Mouse (Mus musculus) heart, postnatal 0 days (tissue): Measurements from ENCODE around the gene Gm3488. TPM values are rescaled to one million over a fixed set of nuclear protein-coding genes. Genes with fewer than 3 reads are reported as not detected.
"Not testable (repeated sequence)": the region's sequence is repeated elsewhere in the genome, so short reads cannot be mapped to it uniquely, and the experiment has no call there.

Experiments used
- ATAC-seq: fragments of 200-750 bp; cut with Nextera tagmentation; 2 replicates; pipeline ENCODE4 v1.8.0; 2017; ENCODE audit warnings: low read depth, moderate number of reproducible peaks, moderate library complexity; ENCODE audit not compliant: insufficient read depth
- DNase-seq: peaks from one replicate; pipeline ENCODE4 v3.0.0-alpha.2; 2016; ENCODE audit warnings: low spot score
- H3K27ac ChIP-seq: fragments of 300-500 bp; sonication (generic); 2 replicates; pipeline ENCODE4 v1.5.1; 2014; ENCODE audit warnings: low read depth, mild to moderate bottlenecking
- H3K27me3 ChIP-seq: fragments of 300-500 bp; sonication (generic); 2 replicates; pipeline ENCODE4 v1.6.1; 2014; ENCODE audit warnings: low read length, mixed read lengths; ENCODE audit not compliant: control insufficient read depth, insufficient read depth
- H3K36me3 ChIP-seq: fragments of 300-500 bp; sonication (generic); replicated peaks from 2 replicates; pipeline ENCODE4 v1.6.1; 2014; ENCODE audit warnings: low read length, mixed read lengths; ENCODE audit not compliant: control insufficient read depth, insufficient read depth
- H3K4me1 ChIP-seq: fragments of 300-500 bp; sonication (generic); 2 replicates; pipeline ENCODE4 v1.6.1; 2014; ENCODE audit warnings: antibody characterized with exemption; ENCODE audit not compliant: control insufficient read depth, insufficient read depth
- H3K4me2 ChIP-seq: fragments of 300-500 bp; sonication (generic); 2 replicates; pipeline ENCODE4 v1.6.1; 2014; ENCODE audit warnings: low read depth, mild to moderate bottlenecking, low read length, moderate library complexity
- H3K4me3 ChIP-seq: fragments of 300-500 bp; sonication (generic); 2 replicates; pipeline ENCODE4 v1.5.1; 2014; ENCODE audit warnings: low read depth, low read length
- H3K9ac ChIP-seq: fragments of 300-500 bp; sonication (generic); replicated peaks from 2 replicates; pipeline ENCODE4 v1.6.1; 2014; ENCODE audit warnings: low read depth, low read length, mixed read lengths
- H3K9me3 ChIP-seq: fragments of 300-500 bp; sonication (generic); replicated peaks from 2 replicates; pipeline ENCODE4 v1.6.1; 2016; ENCODE audit warnings: low read length; ENCODE audit not compliant: control insufficient read depth
- WGBS: fragments of 180-500 bp; shearing (Covaris S2); extraction: QIAGEN DNeasy Blood & Tissue Kit; methylation state at CpG from one replicate; pipeline ENCODE4 v1.1.7; 2014; 5-methylcytosine and 5-hydroxymethylcytosine counted together
- polyA plus RNA-seq: library from polyadenylated mRNA; unstranded; fragments of >200 nt; fragmentation: Nextera tagmentation; extraction: Ambion mirVana; gene quantifications from 2 replicates; pipeline ENCODE4 v1.2.1, GENCODE M21; 2015
- total RNA-seq: library from RNA; depleted of rRNA; stranded (reverse); fragments of >200 nt; gene quantifications from 2 replicates; pipeline ENCODE4 v1.2.3, GENCODE M21; 2014; ENCODE audit warnings: low replicate concordance; rRNA removed

Gm3488 gene
- total RNA-seq (not detected in 2 replicates), polyA plus RNA-seq (0.25 and 0.52 TPM in 2 replicates)

DNA sequence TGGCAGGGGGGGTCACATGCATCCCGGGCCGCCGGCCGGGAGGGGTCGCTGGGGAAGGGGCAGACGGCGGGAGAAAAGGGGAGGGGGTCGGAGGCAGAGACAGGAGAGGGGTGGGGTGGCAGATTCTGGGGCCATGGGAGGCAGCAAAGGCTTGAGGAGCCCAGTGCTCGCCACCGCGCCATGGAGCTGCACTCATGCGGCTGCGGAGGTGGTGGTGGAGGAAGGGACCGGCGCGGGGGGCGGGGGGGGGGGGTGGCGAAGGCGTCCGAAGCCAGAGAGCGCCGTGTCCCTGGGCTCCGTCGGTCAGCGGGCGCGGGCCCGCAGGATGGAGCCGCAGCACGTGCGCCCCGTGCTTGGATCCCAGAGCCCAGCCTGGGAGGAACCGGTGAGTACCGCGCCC lies at the start of gene Gm3488:
TSS of gene Gm3488 (plus strand) at position 301 of the 400 bp plus-strand sequence.
- H3K36me3 ChIP-seq, DNase-seq, H3K27ac ChIP-seq, H3K9ac ChIP-seq, H3K4me1 ChIP-seq, H3K4me2 ChIP-seq, H3K9me3 ChIP-seq, ATAC-seq, H3K27me3 ChIP-seq, H3K4me3 ChIP-seq: not testable (repeated sequence)
- WGBS = no CpG with 5 or more reads among the region's 35 CpGs

DNA sequence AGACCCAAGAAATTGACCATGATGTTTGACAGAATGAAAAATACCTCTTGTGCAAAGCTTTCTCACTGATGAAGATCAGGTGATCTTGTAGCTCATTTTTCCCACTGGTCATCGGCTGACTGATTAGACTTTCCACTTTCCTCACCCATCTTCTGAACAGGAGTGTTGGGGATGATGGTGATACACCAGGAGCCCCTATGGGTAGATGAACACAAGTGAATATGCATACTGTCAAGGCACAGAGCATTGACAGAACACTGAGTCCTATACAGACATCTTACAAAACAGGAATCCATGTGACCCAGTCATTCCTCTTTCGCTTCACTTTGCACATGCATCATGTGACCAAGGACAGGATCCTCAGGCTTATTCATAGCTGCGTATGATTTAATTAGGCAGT lies 46.1 kb upstream of the Gm3488 start, which contains the start of gene Gm3194:
TSS of gene Gm3194 (minus strand) at position 101 of the 400 bp plus-strand sequence.
- not testable (repeated sequence) for H3K9ac ChIP-seq, H3K27me3 ChIP-seq, H3K4me2 ChIP-seq, H3K9me3 ChIP-seq, H3K36me3 ChIP-seq, H3K4me1 ChIP-seq, H3K4me3 ChIP-seq, H3K27ac ChIP-seq, ATAC-seq, DNase-seq
- WGBS = no CpG with 5 or more reads among the region's 3 CpGs

DNA sequence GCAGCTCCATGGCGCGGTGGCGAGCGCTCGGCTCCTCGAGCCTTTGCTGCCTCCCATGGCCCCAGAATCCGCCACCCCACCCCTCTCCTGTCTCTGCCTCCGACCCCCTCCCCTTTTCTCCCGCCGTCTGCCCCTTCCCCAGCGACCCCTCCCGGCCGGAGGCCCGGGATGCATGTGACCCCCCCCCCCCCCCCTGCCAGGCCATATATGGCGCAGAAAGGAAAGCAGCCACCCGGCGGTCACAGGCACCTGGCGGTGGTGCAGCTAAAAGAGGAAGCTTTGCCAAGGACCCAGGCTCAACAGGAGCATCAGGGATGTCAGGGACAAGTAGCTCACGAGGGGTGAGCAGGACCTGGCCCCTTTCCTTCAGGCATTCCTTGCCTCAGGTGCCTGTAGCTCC lies 41.0 kb upstream of the Gm3488 start:
- not testable (repeated sequence) for H3K4me3 ChIP-seq, ATAC-seq, H3K27me3 ChIP-seq, H3K4me1 ChIP-seq, H3K36me3 ChIP-seq, DNase-seq, H3K27ac ChIP-seq, H3K9me3 ChIP-seq, H3K9ac ChIP-seq, H3K4me2 ChIP-seq
- WGBS = no CpG with 5 or more reads among the region's 19 CpGs

DNA sequence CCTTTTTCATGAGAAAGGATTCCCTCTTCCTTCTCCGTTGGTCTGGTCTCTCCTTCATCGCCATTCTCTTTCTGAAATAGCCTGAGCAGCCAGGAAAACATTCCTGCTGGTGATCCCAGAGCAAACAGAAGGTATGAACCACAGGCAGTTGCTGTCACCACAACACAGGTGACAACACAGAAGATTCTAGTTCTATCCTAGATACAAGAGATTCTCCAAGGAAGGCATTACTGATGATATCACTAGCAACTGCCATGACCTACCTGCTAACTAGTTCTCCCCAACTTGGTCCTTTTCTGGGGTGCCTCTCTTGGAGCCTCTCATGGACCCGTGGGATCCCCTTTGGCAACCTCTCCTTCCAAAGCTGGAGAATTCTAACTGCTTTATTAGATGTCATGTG lies 23.7 kb upstream of the Gm3488 start, which contains the start of gene Gm8246:
TSS of gene Gm8246 (minus strand) at position 101 of the 400 bp plus-strand sequence.
- H3K4me3 ChIP-seq, H3K9ac ChIP-seq, H3K4me2 ChIP-seq, H3K4me1 ChIP-seq, H3K27me3 ChIP-seq, DNase-seq, ATAC-seq, H3K9me3 ChIP-seq, H3K27ac ChIP-seq, H3K36me3 ChIP-seq: not testable (repeated sequence)
- WGBS = no CpG with 5 or more reads among the region's 3 CpGs

DNA sequence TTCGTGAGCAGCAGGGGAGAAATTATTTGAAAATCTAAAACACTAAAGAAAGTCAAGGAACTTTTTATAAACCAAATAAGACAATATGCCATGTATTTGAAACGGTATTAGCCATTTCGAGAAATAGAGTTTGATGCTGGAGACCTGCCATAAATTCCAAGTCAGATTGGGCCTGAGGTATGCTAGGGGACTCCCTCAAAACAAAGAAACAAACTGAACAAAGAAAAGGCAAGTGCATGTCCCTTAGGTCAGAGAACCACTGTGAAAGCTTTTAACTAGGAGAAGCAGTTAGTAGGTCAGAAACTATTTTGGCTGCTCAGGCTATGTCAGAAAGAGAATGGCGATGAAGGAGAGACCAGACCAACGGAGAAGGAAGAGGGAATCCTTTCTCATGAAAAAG lies 17.6 kb upstream of the Gm3488 start, which contains the start of gene Gm3187:
TSS of gene Gm3187 (plus strand) at position 301 of the 400 bp plus-strand sequence.
- not testable (repeated sequence) for ATAC-seq, H3K27me3 ChIP-seq, H3K9me3 ChIP-seq, H3K9ac ChIP-seq, H3K4me3 ChIP-seq, H3K4me1 ChIP-seq, H3K4me2 ChIP-seq, DNase-seq, H3K36me3 ChIP-seq, H3K27ac ChIP-seq
- WGBS = 79% methylated on average over 4 of the region's 5 CpGs

DNA sequence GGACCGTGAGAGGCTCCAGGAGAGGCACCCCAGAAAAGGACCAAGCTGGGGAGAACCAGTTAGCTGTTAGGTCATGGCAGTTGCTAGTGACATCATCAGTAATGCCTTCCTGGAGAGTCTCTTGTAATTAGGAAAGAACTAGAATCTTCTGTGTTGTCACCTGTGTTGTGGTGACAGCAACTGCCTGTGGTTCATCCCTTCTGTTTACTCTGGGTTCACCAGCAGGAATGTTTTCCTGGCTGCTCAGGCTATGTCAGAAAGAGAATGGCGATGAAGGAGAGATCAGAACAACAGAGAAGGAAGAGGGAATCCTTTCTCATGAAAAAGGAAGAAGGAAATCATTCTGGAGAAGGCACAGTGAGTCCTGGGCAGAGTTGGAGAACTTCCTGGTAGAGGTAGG lies 36.7 kb downstream of the Gm3488 start, which contains the start of gene Gm3532:
TSS of gene Gm3532 (plus strand) at position 301 of the 400 bp plus-strand sequence.
- H3K36me3 ChIP-seq, H3K9me3 ChIP-seq, H3K4me1 ChIP-seq, H3K27me3 ChIP-seq, H3K4me2 ChIP-seq, H3K27ac ChIP-seq, ATAC-seq, H3K4me3 ChIP-seq, H3K9ac ChIP-seq, DNase-seq: not testable (repeated sequence)
- no CpG with 5 or more reads among the region's 2 CpGs for WGBS

Other genes starting within 250 kb of the Gm3488 start
- gene Gm3526, start 241.1 kb upstream of the Gm3488 start, total RNA-seq = not detected in 2 replicates
- gene Gm3526, start 241.1 kb upstream of the Gm3488 start, polyA plus RNA-seq = not detected in 2 replicates
- gene Gm3542, start 166.7 kb upstream of the Gm3488 start, total RNA-seq = not detected in 2 replicates
- gene Gm3542, start 166.7 kb upstream of the Gm3488 start, polyA plus RNA-seq = not detected in 2 replicates
- not detected in 2 replicates for gene Gm3500, start 112.6 kb upstream of the Gm3488 start, total RNA-seq
- gene Gm3500, start 112.6 kb upstream of the Gm3488 start, polyA plus RNA-seq = not detected in 2 replicates
- not detected in 2 replicates for gene Gm3194, start 46.2 kb upstream of the Gm3488 start, total RNA-seq
- gene Gm3194, start 46.2 kb upstream of the Gm3488 start, polyA plus RNA-seq = 0.25 TPM in 1 of 2 replicates, not detected in the other
- gene Gm8246, start 23.8 kb upstream of the Gm3488 start, total RNA-seq = not detected in 2 replicates
- not detected in 2 replicates for gene Gm8246, start 23.8 kb upstream of the Gm3488 start, polyA plus RNA-seq
- not detected in 2 replicates for gene Gm3187, start 17.5 kb upstream of the Gm3488 start, total RNA-seq
- gene Gm3187, start 17.5 kb upstream of the Gm3488 start, polyA plus RNA-seq = not detected in 2 replicates
- not detected in 2 replicates for gene Gm3532, start 36.8 kb downstream of the Gm3488 start, total RNA-seq
- not detected in 2 replicates for gene Gm3532, start 36.8 kb downstream of the Gm3488 start, polyA plus RNA-seq
- gene Gm8265, start 131.4 kb downstream of the Gm3488 start, total RNA-seq = not detected in 2 replicates
- gene Gm8265, start 131.4 kb downstream of the Gm3488 start, polyA plus RNA-seq = not detected in 2 replicates
- gene Gm9603, start 185.8 kb downstream of the Gm3488 start, total RNA-seq = not detected in 2 replicates
- not detected in 2 replicates for gene Gm9603, start 185.8 kb downstream of the Gm3488 start, polyA plus RNA-seq
- gene Gm3373, start 239.9 kb downstream of the Gm3488 start, total RNA-seq = not detected in 2 replicates
- gene Gm3373, start 239.9 kb downstream of the Gm3488 start, polyA plus RNA-seq = not detected in 2 replicates